Mouse (Mus musculus) MEL-GATA-1-ER (cell line): Measurements from ENCODE around the gene Gpm6b.
A peak's percentile ranks its signal among the peaks of the same experiment; 100 is the strongest.

Experiments
- DNase-seq: peaks from one replicate; pipeline ENCODE4 v3.0.0-alpha.2; 2012; ENCODE audit warnings: low read depth; ENCODE audit errors: extremely low read depth

The Gpm6b gene

DNA sequence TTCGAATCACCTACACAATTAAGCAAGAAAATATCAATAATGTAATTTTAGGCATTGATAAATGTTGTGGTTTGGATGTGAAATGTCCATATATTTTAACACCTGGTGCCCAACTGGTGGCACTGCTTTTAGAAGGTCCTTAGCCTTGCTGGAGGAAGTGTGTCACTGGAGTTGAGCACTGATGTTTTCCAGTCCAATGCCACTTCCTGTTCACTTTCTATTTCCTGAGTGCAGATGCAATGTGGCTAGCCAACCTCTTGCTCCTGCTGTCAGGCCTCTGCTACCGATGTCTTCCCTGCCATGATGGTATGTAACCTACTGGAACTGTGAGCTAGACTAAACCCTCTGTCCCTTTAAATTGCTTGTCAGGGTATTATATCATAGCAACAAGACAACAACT lies 65.6 kb downstream of the Gpm6b start:
- DNase-seq = no peak

DNA sequence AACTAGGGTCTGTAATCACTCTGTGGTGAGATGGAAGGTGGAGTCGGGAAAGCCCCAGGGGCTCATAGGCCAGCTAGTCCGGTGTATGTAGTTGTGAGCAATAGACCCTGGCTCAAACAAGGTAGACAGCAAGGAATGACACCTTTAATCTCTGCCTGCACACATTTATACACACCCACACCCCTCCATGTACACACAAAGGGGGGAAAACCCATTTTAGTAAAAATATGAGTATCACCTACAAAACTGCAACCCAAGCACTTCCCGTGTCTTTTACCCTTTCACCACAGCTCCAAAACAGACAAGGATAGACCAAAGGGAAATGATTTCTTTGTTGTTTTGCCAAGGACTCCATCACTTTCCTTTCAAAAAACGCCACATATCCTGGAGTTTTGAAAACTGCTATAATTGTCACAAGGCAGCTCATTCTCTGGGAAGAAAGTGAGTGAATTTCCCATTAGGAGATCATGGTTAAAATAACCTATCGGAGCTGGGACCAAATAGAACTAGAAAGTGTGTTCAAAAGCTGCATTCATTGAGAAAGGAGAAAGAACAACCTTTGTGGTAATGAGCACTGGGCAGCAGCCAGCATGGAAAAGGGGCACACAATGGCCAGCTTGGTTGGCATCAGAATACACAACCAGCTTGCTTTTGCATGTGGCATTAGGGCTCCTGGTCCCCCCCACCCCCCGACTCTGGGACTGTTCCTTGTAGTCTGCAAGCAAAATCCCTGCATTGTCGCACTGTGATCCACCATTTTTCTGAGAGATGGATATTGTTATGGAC lies 68.9 kb downstream of the Gpm6b start:
- no peak for DNase-seq

DNA sequence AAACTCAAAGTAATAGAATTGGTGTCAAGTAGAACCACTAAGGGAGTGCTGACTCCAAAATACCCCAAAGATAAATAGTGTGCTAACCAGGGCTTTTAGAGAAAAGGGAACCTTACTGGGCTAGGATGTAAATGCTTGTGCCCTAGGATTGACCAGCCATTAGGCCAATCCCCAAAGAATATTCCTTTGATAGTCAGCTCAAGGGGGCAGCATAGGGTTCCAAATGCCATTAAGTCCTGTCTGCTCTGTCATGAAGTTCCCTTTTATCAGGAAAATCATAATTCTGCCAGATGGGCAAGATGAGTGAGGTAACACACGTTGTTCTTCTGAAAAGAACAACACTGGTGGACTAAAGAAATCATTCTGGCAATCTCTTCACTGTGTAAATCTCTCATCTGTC lies 70.1 kb downstream of the Gpm6b start:
- no peak for DNase-seq

DNA sequence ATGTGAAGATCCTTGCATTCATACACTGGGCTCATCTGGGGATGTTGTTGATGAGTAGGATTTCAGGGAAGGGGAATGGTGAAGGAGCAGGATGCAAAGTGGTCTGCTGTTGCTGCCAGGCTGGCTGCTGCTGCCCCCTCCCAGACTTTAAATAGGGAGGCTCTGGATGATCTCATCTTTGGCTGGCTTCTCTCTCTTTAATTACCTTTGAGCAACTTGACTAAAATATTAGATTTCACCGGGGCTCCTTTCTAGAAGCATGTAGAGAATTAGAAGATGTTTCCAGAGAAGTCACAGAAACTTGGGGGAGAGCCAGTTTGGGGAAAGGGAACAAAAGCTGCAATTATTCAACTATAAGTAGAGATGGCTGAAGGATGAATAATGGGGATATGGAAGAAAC lies 76.5 kb downstream of the Gpm6b start:
- no peak for DNase-seq

DNA sequence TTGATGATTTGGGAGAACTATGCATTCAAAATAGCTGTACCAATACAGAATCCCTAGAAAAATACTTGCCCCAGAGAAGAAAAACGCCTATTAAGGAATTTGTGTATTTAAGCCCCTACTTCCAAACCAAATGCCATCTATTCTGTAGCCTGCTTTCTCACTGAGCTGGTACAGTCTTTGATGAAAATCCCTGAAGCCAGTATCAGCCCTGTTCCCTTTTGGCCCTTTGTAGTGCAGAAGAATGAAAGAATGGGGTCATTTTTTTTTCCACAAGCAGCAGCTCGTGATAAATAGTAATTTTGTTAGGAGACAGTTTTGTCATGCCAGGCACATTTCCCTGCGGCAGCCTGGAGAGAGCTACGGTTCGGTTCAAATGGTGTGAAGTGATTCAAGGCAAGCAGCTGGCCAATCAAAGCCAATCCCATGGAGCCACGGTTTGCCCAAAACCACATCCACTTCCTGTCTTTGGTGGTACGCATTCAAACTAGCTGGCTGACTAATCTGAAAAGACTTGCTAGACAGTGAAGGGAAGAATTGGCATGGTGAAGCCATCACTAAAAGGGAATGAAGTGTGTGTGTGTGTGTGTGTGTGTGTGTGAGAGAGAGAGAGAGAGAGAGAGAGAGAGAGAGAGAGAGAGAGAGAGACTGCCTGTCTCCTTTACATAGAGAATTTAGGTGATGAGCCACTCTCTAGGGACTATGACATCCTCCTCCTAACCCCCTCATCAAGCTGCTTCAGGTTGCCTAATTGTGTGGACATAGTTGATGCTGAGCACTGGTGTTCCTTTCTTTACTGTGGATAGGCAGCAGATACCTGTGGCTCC lies 78.1 kb downstream of the Gpm6b start:
- DNase-seq = no peak

DNA sequence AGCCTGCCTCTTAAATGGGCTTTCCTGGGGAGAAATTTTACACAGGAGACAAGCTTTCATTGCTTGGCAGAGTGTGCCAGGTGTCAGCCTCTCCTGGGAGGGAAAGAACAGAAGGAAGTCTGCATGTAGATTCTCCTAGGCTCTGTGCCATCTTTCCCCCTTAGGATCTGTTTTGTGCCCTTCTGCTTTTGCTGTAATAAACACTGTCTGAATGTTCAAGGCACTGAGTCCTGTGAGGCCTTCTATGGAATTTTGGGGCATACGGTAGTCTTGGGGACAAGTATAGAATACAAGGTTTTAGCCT lies 78.6 kb downstream of the Gpm6b start:
- DNase-seq = no peak

DNA sequence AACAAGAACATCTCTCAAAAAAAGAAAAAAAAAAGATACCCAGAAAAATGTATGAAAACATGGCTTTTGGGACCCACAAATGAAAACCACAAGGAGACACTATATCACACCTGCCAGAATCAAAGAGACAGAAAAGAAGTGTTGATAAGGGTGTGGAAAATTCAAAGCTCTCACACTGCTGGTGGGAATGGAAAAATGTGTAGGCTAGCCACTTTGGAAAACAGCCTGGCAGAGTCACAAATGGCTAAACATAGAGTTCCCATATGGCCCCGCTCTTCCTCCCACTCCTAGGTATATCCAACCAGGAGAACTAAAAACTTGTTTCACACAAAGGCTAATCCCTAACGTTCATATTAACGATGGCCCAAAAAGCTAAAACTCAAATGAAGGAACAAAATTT lies 84.5 kb downstream of the Gpm6b start:
- no peak for DNase-seq

DNA sequence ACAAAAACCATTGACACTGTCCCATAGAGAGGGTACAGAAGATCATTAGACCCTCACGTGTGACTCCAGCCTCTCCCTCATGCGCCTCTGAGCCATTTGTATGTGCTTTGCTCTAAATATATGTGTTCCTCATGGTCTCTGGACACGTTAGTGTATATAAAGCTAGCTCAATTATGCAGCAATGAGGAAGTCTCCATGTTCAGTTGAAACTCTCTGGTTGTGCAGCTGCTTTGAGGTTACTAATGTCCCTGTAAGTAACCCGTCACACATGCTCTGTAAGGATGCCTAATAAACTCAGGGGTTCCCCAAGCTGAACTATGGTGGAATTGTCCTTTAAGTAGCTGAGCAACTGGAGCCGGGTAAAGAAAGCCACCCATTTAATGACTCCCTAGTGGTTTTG lies 88.9 kb downstream of the Gpm6b start:
- no peak for DNase-seq

DNA sequence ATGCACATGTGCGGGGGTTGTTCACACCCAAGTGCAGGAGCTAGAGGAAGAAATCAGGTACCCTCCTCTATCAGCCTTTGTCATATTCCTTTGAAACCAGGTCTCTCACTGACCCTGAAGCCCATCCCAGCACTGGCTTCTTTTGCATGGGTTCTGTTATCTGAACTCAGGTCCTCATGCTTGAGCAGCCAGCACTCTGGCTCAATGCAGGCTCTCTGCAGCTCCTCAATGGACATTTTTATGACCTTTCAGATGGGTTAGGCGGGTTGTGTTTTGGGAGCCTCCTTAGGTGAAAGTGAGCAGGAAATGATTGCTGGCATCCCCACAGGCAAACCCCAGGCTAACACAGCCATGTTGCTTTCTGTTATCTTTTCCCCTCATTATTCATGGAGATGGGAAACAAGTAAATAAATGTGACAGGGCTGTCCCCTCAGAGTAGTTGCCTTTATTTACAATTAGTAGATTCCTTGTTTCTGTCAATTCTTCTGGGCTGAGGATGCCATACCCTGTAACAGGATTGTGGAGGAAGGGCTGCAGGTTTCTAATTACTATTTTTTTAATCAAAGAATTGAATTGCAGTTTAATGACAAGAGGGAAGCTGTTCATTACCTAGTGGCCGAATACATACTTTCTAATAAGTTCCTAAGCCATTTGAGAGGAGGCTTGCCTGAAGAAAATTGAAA lies 89.6 kb downstream of the Gpm6b start:
- DNase-seq = no peak

DNA sequence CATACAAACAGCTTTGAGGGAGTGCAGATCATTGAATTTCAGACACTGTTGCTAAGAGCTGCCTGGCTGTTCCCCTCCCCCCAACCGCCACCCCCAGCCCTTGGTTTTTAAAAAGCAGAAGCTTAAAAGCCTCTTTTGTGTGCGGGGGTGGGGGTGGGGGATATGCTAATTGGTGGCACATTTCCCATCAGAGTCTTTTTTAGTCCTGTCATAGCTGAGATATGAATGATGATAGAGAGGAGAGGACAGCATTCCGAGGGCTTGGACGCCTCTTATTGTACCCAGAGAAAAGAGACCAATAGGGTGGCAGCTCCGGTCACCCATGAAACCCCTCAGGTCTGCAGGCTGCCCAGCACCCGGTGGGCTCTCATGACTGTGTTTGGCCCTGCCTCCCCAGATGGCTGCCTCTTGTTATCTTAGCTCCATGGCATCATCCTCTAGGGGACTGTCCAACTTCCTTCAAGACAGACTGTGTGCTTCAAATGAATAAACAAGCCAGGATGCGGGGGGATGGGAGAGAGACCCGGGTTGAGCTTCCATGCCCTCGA lies 90.3 kb downstream of the Gpm6b start:
- peak; percentile 60 for DNase-seq

DNA sequence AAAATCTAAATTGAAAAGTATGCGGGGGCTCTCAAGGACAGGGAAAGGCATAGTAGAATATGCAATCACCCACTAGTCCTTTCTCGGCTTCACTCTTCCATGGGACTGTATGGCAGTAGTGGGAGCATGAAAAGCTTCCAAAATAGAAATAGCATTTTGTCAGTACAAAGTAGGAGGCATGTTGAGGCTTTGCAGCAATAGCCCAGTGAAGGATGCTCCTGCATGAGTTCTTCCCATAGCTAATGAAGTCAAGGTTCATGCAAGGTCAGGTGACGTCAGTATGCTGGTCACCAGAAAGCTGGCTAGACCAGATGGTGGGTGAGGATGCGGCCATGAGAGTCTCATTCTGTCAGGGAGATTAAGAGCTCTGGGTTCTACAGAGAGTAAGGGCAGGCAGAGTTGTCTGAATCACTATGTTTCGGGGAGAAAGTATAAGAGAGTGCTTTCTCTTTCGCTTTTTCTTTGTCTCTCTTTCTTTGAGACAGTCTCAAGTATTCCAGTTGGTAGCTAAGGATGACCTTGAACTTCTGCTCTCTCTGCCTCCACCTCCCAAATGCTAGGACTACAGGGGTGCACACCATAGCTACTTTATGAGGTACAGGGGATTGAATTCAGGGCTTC lies 95.9 kb downstream of the Gpm6b start:
- no peak for DNase-seq

DNA sequence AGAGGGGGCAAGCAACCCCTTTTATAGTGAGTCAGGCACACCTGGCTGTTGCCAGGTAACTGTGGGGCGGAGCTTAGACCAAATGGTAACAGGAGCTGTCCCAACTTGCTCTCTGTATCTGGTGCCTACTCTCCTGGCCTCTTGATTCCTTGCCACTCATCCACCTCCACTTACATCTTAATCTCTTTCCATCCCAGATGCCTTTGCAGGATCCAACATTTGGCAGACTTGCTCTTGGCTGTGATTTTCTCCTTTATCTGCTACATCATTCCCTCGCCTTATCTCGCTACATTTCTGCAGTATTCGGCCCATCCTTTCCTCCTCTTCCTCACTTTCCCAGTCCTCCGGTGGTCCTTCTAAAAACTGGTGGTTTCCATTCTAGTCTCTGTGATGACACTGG lies 99.6 kb downstream of the Gpm6b start:
- no peak for DNase-seq

DNA sequence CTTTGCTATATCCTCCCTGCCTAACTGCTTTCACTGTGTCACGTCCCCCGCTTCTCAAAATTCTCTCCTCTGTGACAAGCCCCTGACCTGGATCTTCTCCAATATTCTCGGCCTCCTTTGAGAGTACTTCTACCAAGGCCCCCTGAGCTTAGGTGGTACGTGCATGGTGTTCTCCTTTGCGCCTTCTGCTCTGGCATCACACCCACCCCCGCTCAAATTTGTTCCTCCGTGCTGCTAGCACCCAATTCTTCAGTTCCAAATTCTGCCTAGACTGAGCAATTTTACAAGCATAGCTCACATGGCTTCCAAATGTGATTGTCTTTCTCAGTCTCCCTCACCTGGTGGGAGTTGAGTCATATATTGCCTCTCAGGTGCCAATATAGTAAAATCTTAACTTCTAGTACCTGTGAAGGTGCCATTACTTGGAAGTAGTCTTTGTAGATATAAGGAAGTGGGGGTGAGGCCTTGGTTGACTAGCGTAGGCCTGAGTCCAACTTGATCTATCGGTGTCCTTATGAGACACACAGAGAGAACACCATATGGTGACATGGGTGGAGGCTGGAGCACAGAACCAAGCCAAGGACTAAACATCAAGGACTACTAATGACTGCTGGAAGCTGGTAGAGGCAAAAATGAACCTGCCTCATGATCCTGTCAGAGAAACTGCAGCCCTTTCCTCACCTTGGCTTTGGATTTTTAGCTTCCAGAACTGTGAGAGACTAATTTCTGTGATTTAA lies 100.2 kb downstream of the Gpm6b start:
- DNase-seq = no peak

DNA sequence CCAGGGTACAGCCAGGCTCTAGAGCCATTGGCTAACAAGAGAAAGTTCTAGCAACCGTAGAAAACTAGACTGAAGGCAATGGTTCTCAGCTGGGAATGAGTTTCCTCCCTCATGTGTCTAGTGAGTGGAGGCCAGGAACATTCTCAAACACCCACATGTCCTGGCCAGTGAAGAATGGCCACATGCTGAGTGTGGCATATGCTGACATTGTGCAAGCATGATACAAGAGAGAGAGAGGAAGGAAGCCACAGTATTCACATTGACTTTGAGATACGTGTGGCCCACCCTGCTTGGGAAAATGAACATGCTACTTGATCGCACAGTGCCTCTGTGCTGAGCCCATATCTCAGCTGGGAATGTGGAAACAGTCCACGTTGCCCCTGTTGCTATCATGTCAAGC lies 101.2 kb downstream of the Gpm6b start:
- no peak for DNase-seq

DNA sequence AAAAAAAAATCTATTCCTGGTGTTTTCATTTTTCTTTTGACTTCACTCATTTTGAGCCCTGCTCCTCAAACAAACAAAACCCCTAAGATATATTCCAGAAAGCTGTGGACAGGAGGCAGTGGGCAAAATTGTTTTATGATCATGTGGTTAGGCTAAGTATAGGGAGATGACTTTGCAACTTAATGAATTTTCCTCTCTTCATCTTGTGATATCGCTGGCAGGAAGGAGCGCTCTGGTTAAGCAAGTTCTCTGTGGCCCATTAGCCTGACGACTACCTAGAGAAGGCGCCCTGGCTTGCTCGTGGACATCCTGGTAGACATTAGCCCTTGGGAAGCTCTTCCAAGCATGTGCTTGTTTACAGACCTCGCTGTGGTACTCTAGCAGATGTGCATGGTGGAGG lies 103.1 kb downstream of the Gpm6b start:
- no peak for DNase-seq

DNA sequence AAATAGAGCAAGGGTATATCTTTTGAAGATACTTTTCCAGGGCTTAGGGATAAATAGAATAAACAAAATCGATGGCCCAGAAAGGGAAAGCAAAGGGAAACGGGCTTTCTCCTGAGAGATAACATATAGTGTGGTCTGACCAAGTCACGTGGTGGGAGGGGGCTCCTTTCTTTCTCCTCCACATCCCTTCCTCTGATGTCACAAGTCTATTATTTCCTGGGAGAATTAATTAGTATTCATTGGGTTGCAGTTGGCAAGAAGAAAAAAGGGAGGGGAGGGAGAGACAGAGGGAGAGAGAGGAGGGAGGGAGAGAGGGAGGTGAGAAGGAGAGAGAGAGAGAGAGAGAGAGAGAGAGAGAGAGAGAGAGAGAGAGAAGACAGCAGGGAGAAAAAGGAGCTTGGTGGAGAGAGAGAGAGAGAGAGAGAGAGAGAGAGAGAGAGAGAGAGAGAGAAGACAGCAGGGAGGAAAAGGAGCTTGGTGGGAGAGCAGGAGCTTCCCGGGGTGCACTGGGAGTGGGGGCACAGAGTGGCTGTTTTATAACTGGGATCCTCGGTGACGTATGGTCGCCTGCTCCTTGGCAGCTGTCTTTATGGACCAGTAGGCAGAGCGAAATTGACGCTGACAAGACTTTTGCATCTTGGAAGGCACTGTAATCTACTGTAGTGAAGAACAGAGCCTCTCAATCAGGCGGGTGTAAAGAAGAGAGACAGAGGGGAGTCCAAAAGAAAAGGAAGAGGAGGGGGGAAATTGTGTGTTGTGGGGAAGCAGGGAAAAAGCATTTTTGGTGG lies 105.7 kb downstream of the Gpm6b start:
- DNase-seq = no peak

DNA sequence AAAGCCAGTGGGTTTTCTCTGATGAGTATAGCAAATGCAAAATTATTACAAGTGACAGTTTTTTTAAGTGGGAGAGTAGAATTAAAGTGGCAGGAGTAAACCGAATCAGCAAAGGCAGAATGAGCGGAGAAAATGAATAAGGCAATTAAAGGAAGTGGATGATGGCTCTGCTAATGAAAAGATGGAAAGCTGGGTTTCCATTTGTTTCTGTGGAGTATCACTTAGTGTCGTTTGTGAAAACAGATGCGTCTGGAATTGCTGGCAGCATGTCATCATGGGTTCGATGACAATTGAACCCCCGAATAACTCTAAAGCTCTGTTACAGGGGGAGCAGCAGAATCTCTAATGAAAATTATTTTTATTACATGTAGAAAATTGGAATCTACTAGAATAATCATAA lies 109.4 kb downstream of the Gpm6b start:
- DNase-seq = no peak

DNA sequence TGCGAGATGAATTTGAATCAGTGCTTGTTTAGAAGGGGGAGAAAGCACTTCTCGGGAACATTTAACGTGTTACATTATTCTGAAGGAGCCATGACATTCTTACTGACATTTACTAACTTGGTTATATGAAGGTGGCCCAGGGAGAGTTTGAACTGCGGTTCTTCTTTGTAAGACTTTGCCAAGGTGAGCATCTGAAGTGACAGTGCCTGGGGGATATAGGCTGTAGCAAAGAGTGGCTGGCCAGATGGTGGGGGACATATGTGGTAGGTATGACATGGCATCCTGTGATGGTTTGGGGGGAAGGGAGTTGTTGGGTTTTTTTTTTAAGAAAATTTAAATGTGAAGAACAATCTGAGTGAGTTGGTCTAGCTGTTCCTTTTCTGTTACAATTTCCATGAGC lies 109.9 kb downstream of the Gpm6b start:
- no peak for DNase-seq

DNA sequence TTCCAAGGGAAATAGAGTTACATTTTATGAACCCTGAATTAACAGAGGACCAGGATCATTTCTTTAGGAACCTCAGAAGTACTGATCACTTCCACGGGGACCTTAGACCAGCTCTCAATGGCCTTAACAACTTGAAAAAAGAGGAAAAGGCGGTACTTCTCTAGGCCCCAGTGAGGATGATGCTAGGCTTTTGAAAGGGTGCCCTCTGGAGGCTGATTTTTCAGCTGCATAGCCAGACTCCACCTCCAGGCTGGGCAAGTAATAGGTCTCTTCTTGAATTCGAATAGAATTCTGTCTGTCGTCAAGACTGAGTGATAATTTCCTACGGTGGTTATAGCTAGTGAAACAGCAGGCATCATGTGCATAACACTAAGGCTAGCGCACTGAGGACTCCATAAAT lies 113.1 kb downstream of the Gpm6b start:
- DNase-seq = peak; percentile 94

DNA sequence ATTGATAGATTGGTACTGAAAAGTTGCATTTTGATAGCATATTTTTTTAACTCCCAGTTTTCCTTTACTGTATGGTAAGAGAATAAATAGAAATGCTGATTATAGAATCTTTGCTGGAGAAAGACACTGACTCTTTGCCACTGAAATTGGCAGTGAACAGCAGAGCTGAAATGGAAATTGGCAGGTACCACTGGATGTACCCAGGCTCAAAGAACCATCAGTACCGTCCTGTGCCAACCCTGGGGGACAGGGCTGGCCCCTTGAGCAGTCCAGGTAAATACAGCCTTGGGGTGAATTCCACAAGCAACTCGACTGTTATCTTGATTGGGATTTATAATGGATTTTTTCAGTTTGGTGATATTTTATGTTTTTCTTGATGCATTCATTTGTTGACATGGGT lies 114.7 kb downstream of the Gpm6b start:
- no peak for DNase-seq
